Mouse (Mus musculus): Measurements from ENCODE around the gene Kif27.

DNA sequence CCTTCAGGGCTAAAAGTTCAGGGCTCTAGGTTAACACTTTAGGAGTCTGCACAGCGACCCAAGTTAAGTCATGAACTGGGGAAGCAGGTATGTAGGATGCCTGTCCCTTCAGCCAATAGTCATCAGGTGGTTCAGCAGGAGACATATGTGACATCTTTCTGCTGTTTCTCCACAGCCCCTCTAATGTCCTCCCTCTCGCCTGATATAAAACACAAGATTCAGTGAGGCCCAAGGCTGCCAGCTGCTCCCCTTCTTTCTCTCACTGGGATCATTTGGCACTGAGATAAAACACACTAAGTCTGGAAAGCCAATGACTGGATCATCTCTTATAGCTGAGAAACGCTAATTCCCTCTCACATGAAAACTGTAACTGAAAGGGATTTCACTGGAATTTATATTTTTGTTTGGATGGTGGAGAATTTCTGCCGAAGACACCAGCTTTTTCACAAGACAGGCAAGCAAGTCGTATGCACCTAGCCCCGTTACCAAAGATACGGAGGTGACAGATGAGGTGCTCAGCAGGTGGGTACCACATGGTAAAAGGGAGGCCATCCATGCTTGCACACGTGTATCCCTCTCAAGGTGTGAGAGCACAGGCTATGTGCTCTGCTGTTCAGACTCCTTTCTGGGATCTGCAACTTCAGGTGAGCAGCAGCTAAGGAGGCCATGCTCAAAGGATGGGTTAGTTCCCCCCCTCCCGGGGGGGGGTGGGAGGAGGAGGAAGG is 56.3 kb downstream of the Kif27 start:
- TF ChIP-seq ZNF384 (IDR thresholded peaks at IDR 0.05; ENCODE audit: low read depth, low read length) = no peak
- no peak for TF ChIP-seq ZC3H11A (IDR thresholded peaks at IDR 0.05; ENCODE audit: borderline replicate concordance, low read depth, low read length)
- no peak for TF ChIP-seq HCFC1 (IDR thresholded peaks at IDR 0.05; ENCODE audit: borderline replicate concordance, insufficient read depth, low read length)
- no peak for TF ChIP-seq MAFK (IDR thresholded peaks at IDR 0.05; ENCODE audit: insufficient read depth, low read depth, low read length)
